Mouse (Mus musculus) limb, embryonic 13.5 days (tissue): ENCODE measurements around the gene Apoc4. TPM values are rescaled to one million over a fixed set of nuclear protein-coding genes. Genes with fewer than 3 reads are reported as not detected.
"Not testable (repeated sequence)": the region's sequence is repeated elsewhere in the genome, so short reads cannot be mapped to it uniquely, and the experiment has no call there.

Experiments
- ATAC-seq: fragments of 200-750 bp; cut with Nextera tagmentation; 2 replicates; pipeline ENCODE4 v1.8.0; 2017; ENCODE audit warnings: low read depth, moderate number of reproducible peaks, moderate TSS enrichment; ENCODE audit not compliant: low FRiP score
- H3K27ac ChIP-seq: fragments of 300-500 bp; sonication (generic); 2 replicates; pipeline ENCODE4 v1.5.1; 2015; ENCODE audit warnings: inconsistent platforms, mild to moderate bottlenecking, moderate library complexity
- H3K27me3 ChIP-seq: fragments of 300-500 bp; sonication (generic); 2 replicates; pipeline ENCODE4 v1.6.1; 2015; ENCODE audit warnings: mild to moderate bottlenecking, inconsistent platforms
- H3K36me3 ChIP-seq: fragments of 300-500 bp; sonication (generic); 2 replicates; pipeline ENCODE4 v1.6.1; 2015; ENCODE audit warnings: inconsistent platforms, mild to moderate bottlenecking, moderate library complexity
- H3K4me1 ChIP-seq: fragments of 300-500 bp; sonication (generic); 2 replicates; pipeline ENCODE4 v1.6.1; 2015; ENCODE audit warnings: inconsistent platforms
- H3K4me2 ChIP-seq: fragments of 300-500 bp; sonication (generic); replicated peaks from 2 replicates; pipeline ENCODE4 v1.6.1; 2015; ENCODE audit warnings: inconsistent platforms, mild to moderate bottlenecking, moderate library complexity
- H3K4me3 ChIP-seq: fragments of 300-500 bp; sonication (generic); 2 replicates; pipeline ENCODE4 v1.5.1; 2015; ENCODE audit warnings: moderate library complexity, mild to moderate bottlenecking, inconsistent platforms
- H3K9ac ChIP-seq: fragments of 300-500 bp; sonication (generic); 2 replicates; pipeline ENCODE4 v1.6.1; 2015; ENCODE audit warnings: mild to moderate bottlenecking, inconsistent platforms
- H3K9me3 ChIP-seq: fragments of 300-500 bp; sonication (generic); 2 replicates; pipeline ENCODE4 v1.6.1; 2016; ENCODE audit warnings: inconsistent platforms
- WGBS: fragments of 180-500 bp; shearing (Covaris S2); methylation state at CpG from one replicate; pipeline ENCODE4 v1.1.7; 2015; 5-methylcytosine and 5-hydroxymethylcytosine counted together
- polyA plus RNA-seq: library from polyadenylated mRNA; unstranded; fragments of >200 nt; fragmentation: Nextera tagmentation; extraction: Ambion mirVana; gene quantifications from 2 replicates; pipeline ENCODE4 v1.2.1, GENCODE M21; 2015

Gene Apoc4
- polyA plus RNA-seq, 1 experiment from 2014 or later = not detected

GRCm38 (mm10) chr7:19686927-19687583 is 5.8 kb upstream of the Apoc4 start:
- H3K4me2 ChIP-seq, H3K27me3 ChIP-seq, H3K36me3 ChIP-seq, H3K4me3 ChIP-seq, H3K9ac ChIP-seq, H3K27ac ChIP-seq, H3K9me3 ChIP-seq: not testable (repeated sequence)
- peak; percentile 18; the same call in 1 of the 2 replicates for ATAC-seq
- 0 out of 2 replicates have a peak, but pooled peaks cover 12% of the 10 kb centered on the region for H3K4me1 ChIP-seq
- 66% methylated on average over 8 of the region's 8 CpGs for WGBS

GRCm38 (mm10) chr7:19686521-19686920 is 5.2 kb upstream of the Apoc4 start:
- Histone ChIP-seq H3K36me3 (no peaks in the 10 kb centered on the region), H3K4me1 (0 out of 2 replicates have a peak, but pooled peaks cover 12% of the 10 kb centered on the region), H3K4me2 (no peak overlapping the region), H3K27ac (no peak overlapping the region; the same call in 1 of the 2 replicates), H3K4me3 (no peak overlapping the region), H3K27me3 (no peaks in the 10 kb centered on the region), H3K9me3 (no peaks in the 10 kb centered on the region), H3K9ac (no peak overlapping the region)
- ATAC-seq = peak; percentile 5; the same call in 1 of the 2 replicates
- 75% methylated on average over 6 of the region's 6 CpGs for WGBS

- Histone ChIP-seq H3K27me3 (no peaks in the 10 kb centered on the region), H3K4me1 (0 out of 2 replicates have a peak, but pooled peaks cover 12% of the 10 kb centered on the region), H3K4me3 (no peak overlapping the region), H3K4me2 (no peak overlapping the region), H3K36me3 (no peaks in the 10 kb centered on the region), H3K27ac (no peak overlapping the region), H3K9me3 (no peaks in the 10 kb centered on the region), H3K9ac (no peak overlapping the region)
- ATAC-seq = no peak
- WGBS = 55% methylated on average over 4 of the region's 4 CpGs
Measured at GRCm38 (mm10) chr7:19685374-19685773, 4.1 kb upstream of the Apoc4 start.

- Histone ChIP-seq H3K9me3 (no peaks in the 10 kb centered on the region), H3K4me2 (no peak overlapping the region), H3K9ac (no peak overlapping the region), H3K4me1 (0 out of 2 replicates have a peak, but pooled peaks cover 12% of the 10 kb centered on the region), H3K27me3 (no peaks in the 10 kb centered on the region), H3K4me3 (no peak overlapping the region), H3K27ac (no peak overlapping the region), H3K36me3 (no peaks in the 10 kb centered on the region)
- 85% methylated on average over 6 of the region's 6 CpGs for WGBS
- no peak for ATAC-seq
Measured at GRCm38 (mm10) chr7:19683771-19684201, 2.5 kb upstream of the Apoc4 start.

GRCm38 (mm10) chr7:19682979-19683378 is 1.7 kb upstream of the Apoc4 start:
- no peak overlapping the region for H3K9ac ChIP-seq
- ATAC-seq = no peak
- H3K27me3 ChIP-seq = no peaks in the 10 kb centered on the region
- no peaks in the 10 kb centered on the region for H3K9me3 ChIP-seq
- 51% methylated on average over 3 of the region's 3 CpGs for WGBS
- no peaks in the 10 kb centered on the region for H3K36me3 ChIP-seq
- no peak overlapping the region for H3K4me2 ChIP-seq
- H3K4me3 ChIP-seq = no peak overlapping the region
- 0 out of 2 replicates have a peak, but pooled peaks cover 12% of the 10 kb centered on the region for H3K4me1 ChIP-seq
- H3K27ac ChIP-seq = no peak overlapping the region

- 83% methylated on average over 2 of the region's 2 CpGs for WGBS
Measured at GRCm38 (mm10) chr7:19680702-19681101, 577 bp downstream of the Apoc4 start.

GRCm38 (mm10) chr7:19678901-19679300 is 2.4 kb downstream of the Apoc4 start:
- WGBS = 85% methylated on average over 3 of the region's 3 CpGs
- no peak overlapping the region for H3K9ac ChIP-seq
- 0 out of 2 replicates have a peak, but pooled peaks cover 4% of the 10 kb centered on the region for H3K4me1 ChIP-seq
- H3K9me3 ChIP-seq = no peaks in the 10 kb centered on the region
- H3K4me2 ChIP-seq = no peak overlapping the region
- no peaks in the 10 kb centered on the region for H3K36me3 ChIP-seq
- no peak overlapping the region for H3K4me3 ChIP-seq
- no peak for ATAC-seq
- H3K27ac ChIP-seq = no peak overlapping the region
- H3K27me3 ChIP-seq = no peaks in the 10 kb centered on the region

More at GRCm38 (mm10) chr7:19680702-19681101, 577 bp downstream of the Apoc4 start:
- Histone ChIP-seq H3K27me3 (no peaks in the 10 kb centered on the region), H3K4me2 (no peak overlapping the region), H3K9ac (no peak overlapping the region), H3K9me3 (no peaks in the 10 kb centered on the region), H3K27ac (no peak overlapping the region), H3K4me3 (no peak overlapping the region), H3K4me1 (0 out of 2 replicates have a peak, but pooled peaks cover 7% of the 10 kb centered on the region), H3K36me3 (no peaks in the 10 kb centered on the region)
- ATAC-seq = no peak

- H3K4me1 ChIP-seq = 0 out of 2 replicates have a peak, but pooled peaks cover under 1% of the 10 kb centered on the region
- H3K27ac ChIP-seq = no peak within 1 kb of the TSS
- no peaks in the 10 kb centered on the region for H3K27me3 ChIP-seq
- no peaks in the 10 kb centered on the region for H3K36me3 ChIP-seq
- ATAC-seq = no peak
- no peak within 1 kb of the TSS for H3K9ac ChIP-seq
- no peak within 1 kb of the TSS for H3K4me2 ChIP-seq
- 76% methylated on average over 8 of the region's 8 CpGs for WGBS
- no peak within 1 kb of the TSS for H3K4me3 ChIP-seq
- H3K9me3 ChIP-seq = no peaks in the 10 kb centered on the region
Measured at GRCm38 (mm10) chr7:19677872-19678271, 3.4 kb downstream of the Apoc4 start, which contains the start of gene Apoc2. Apoc2 (minus strand) TSS chr7:19677941.

GRCm38 (mm10) chr7:19676662-19677061 is 4.6 kb downstream of the Apoc4 start:
- no peak for ATAC-seq
- Histone ChIP-seq H3K4me3 (no peak overlapping the region), H3K27ac (no peak overlapping the region), H3K36me3 (no peaks in the 10 kb centered on the region), H3K27me3 (no peaks in the 10 kb centered on the region), H3K9ac (no peak overlapping the region), H3K9me3 (no peaks in the 10 kb centered on the region), H3K4me1 (no peaks in the 10 kb centered on the region), H3K4me2 (no peak overlapping the region)
- WGBS = 65% methylated on average over 1 of the region's 1 CpGs

GRCm38 (mm10) chr7:19675824-19676223 is 5.5 kb downstream of the Apoc4 start:
- no peaks in the 10 kb centered on the region for H3K27me3 ChIP-seq
- WGBS = 85% methylated on average over 10 of the region's 10 CpGs
- no peak for ATAC-seq
- no peak overlapping the region for H3K27ac ChIP-seq
- no peaks in the 10 kb centered on the region for H3K9me3 ChIP-seq
- no peaks in the 10 kb centered on the region for H3K36me3 ChIP-seq
- H3K9ac ChIP-seq = no peak overlapping the region
- no peak overlapping the region for H3K4me3 ChIP-seq
- no peak overlapping the region for H3K4me2 ChIP-seq
- H3K4me1 ChIP-seq = no peaks in the 10 kb centered on the region

- H3K36me3 ChIP-seq = no peaks in the 10 kb centered on the region
- no peaks in the 10 kb centered on the region for H3K9me3 ChIP-seq
- 65% methylated on average over 14 of the region's 14 CpGs for WGBS
- no peak for ATAC-seq
- no peak overlapping the region for H3K9ac ChIP-seq
- peaks cover 5% of the 10 kb centered on the region for H3K4me1 ChIP-seq
- no peak overlapping the region for H3K4me3 ChIP-seq
- H3K27ac ChIP-seq = no peak overlapping the region
- no peak overlapping the region for H3K4me2 ChIP-seq
- no peaks in the 10 kb centered on the region for H3K27me3 ChIP-seq
Measured at GRCm38 (mm10) chr7:19673083-19673699, 8.1 kb downstream of the Apoc4 start.

- Histone ChIP-seq H3K9ac (no peak overlapping the region), H3K9me3 (no peaks in the 10 kb centered on the region), H3K4me2 (no peak overlapping the region), H3K4me1 (peaks cover 5% of the 10 kb centered on the region), H3K27me3 (no peaks in the 10 kb centered on the region), H3K27ac (no peak overlapping the region), H3K36me3 (no peaks in the 10 kb centered on the region), H3K4me3 (no peak overlapping the region)
- no peak for ATAC-seq
- WGBS = 63% methylated on average over 10 of the region's 10 CpGs
Measured at GRCm38 (mm10) chr7:19671511-19671910, 9.8 kb downstream of the Apoc4 start.
